Mouse (Mus musculus) megakaryocyte, embryonic 14.5 days (primary cell): ENCODE measurements around the gene Commd9.

Experiments used
- FLI1 ChIP-seq: IDR thresholded peaks from 2 replicates; pipeline ENCODE4 v1.6.1; 2012; ENCODE audit warnings: low read length, inconsistent platforms, mixed read lengths
- GATA1 ChIP-seq: IDR thresholded peaks from 3 replicates; pipeline ENCODE4 v1.6.1; 2012; ENCODE audit warnings: mixed read lengths, low read length, inconsistent platforms, borderline replicate concordance

DNA sequence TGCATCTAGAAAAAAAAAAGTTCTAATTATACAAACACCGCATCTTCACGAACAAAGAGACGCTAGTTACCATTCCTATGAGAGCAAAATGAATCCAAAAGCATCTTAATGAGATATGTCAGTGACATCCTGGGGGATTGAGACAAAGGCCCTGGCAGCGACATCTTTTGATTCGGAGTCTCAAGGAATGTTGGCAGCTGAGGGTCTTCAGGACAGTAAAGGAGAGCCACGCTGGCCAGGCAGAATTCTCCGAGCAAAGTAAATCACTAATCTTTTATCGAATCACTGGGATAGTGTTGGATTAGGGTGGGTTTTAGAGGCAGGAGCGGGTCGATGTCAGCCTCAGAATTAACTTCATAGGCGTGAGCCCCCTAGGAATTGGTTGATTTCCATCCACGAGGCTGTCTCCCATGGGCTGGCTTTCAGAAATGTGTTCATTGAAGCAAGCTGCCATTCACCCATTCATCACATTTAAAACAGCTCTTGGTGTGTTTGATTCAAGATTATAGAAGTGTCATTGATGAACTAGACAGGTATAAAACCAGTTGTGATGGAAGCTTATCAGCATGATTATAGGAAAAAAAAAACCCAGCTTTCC, 39.6 kb downstream of the Commd9 start:
- TF ChIP-seq FLI1 (no peak), GATA1 (no peak)
